Mouse (Mus musculus) gastrocnemius, adult 18-20 months (tissue): ENCODE results near the gene Timm22. TPM values are rescaled to one million over a fixed set of nuclear protein-coding genes. Genes with fewer than 3 reads are reported as not detected.
A peak's percentile ranks its signal among the peaks of the same experiment; 100 is the strongest.

Experiments
- DNase-seq: peaks from one replicate; pipeline ENCODE4 v3.0.0; 2021; ENCODE audit warnings: low spot score
- long read RNA-seq, 2 experiments: library from polyadenylated mRNA; stranded (forward); transcript quantifications; one replicate each; pipeline ENCODE4 v2.0.0; 2021
- total RNA-seq, 2 experiments: library from RNA; stranded (reverse); gene quantifications; 2 replicates each; pipeline ENCODE4 v1.2.3; 2021

Gene Timm22
- 10 to 100 TPM; 32.5 to 41.9 TPM for total RNA-seq
- long read RNA-seq, experiment 1, transcript Timm22-203 (3 exons, 362 nt) = minor isoform, 5 of 50 reads
- long read RNA-seq, experiment 1, transcript Timm22-201 (4 exons, 2,817 nt) = major isoform, 40 of 50 reads
- long read RNA-seq, experiment 1, partial matches to known transcripts = 1 of 50 reads
- long read RNA-seq, experiment 1, other reads (novel, unspliced or antisense) = 3 of 50 reads
- long read RNA-seq, experiment 2, transcript Timm22-201 (4 exons, 2,817 nt) = major isoform, 27 of 40 reads
- long read RNA-seq, experiment 2, partial matches to known transcripts = 0 of 40 reads
- long read RNA-seq, experiment 2, other reads (novel, unspliced or antisense) = 10 of 40 reads

DNA sequence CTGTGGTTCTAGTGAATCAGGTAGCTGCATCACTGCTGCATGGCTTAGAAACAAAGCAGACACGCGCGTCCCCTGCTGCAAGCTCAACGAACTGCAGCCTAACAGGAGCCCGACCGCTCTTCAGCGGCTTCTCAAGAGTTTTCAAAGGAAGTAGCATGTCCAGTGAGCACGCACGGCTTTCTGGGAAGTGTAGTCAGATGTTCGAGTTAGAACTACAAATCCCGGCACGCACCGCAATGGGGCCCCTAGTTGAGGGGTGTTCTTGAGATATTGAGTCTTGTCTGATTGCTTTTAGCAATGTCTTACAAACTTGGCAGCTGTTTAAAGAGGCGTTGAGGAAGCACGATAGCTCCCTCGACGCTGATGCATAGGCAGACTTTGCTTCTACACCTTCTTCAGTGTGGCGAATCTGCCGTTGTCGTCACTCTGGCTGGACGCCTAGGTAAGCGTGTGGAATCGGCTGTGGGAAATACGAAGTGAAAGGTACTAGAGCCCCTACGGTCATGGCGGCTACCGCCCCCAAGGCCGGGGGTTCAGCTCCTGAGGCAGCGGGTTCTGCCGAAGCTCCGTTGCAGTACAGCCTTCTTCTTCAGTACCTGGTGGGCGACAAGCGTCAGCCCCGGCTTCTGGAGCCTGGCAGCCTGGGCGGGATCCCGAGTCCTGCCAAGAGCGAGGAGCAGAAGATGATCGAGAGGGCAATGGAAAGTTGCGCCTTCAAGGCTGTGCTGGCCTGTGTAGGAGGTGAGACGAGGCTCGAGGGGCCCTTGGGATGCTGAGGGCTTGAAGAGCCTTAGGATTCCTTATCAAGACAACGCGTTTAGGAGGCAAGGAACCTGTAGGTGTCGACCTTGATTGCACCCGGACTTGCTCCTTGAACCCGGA lies at the start of gene Timm22:
Timm22 (plus strand) TSS at position 251 of the 882 bp plus-strand sequence.
- DNase-seq = peak; percentile 98

DNA sequence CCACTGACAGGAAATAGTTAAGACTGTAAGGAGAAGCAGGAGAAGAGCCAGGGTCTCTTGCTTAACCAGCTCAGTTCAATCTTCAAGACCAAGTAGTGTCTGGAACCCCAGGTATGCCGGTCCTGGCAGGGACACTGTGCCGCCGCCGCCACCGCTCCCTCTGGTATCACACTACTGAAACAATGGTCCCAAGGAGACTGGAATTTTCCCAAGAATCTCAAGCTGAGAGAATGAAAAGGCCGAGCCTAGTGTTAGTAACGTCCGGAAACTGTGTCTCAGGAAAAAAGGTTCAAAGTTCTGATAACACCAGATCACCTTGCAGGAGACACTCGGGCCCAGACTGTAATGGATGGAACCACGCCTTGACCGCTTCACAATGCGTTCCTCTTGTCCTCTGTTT lies 49.3 kb upstream of the Timm22 start:
- no peak for DNase-seq

GRCm38 (mm10) chr11:76358628-76359320 lies 48.0 kb upstream of the Timm22 start:
- no peak for DNase-seq

- DNase-seq = no peak
Measured at GRCm38 (mm10) chr11:76360255-76360654, 46.5 kb upstream of the Timm22 start.

- no peak for DNase-seq
Measured at GRCm38 (mm10) chr11:76361422-76361821, 45.3 kb upstream of the Timm22 start.

DNA sequence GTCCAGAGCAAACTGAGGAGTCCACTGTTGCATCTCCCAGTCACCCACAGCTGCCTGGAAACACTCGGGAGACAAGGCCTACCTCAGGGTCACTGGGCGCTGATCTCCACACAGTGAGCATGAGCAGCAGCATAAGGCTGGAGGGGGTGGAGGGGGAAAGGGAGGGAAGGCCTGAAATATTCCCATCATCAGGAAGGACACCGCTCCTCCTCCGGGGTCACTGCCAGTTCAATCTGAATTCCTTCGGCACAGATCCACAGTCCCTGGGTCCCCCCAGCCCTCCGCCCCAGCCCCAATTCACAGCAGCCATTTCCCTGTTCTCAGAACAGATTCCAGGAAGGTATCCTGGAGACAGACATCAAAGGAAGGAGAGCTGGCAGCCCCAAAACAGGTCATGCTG lies 43.6 kb upstream of the Timm22 start:
- no peak for DNase-seq

GRCm38 (mm10) chr11:76363636-76364035 lies 43.1 kb upstream of the Timm22 start:
- peak; percentile 44 for DNase-seq

GRCm38 (mm10) chr11:76364038-76364437 lies 42.7 kb upstream of the Timm22 start:
- no peak for DNase-seq

- DNase-seq = no peak
Measured at GRCm38 (mm10) chr11:76366720-76367119, 40.0 kb upstream of the Timm22 start.

DNA sequence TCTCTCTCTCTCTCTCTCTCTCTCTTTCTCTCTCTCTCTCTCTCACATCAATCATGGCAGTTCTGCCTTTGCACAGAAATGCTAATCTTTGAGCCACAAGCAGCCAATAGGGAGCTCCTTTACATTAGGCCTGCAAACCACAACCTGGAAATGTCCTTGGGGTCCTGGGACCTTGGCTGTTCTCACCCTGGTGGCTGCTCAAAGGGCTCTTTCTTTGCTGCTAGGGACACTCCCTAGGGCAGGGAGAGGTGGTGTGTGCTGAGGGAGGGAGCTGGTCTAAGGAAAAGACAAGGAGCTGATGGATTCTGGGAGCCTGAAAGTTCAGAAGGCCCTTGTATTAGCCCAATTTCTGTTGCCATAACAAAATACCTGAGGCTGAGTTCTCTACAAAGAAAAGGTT lies 36.3 kb upstream of the Timm22 start:
- DNase-seq = no peak

GRCm38 (mm10) chr11:76372120-76372519 lies 34.6 kb upstream of the Timm22 start:
- DNase-seq = peak; percentile 53

- DNase-seq = peak; percentile 63
Measured at GRCm38 (mm10) chr11:76372534-76372933, 34.2 kb upstream of the Timm22 start.

GRCm38 (mm10) chr11:76374491-76375185 lies 32.1 kb upstream of the Timm22 start:
- DNase-seq = peak; percentile 71

DNA sequence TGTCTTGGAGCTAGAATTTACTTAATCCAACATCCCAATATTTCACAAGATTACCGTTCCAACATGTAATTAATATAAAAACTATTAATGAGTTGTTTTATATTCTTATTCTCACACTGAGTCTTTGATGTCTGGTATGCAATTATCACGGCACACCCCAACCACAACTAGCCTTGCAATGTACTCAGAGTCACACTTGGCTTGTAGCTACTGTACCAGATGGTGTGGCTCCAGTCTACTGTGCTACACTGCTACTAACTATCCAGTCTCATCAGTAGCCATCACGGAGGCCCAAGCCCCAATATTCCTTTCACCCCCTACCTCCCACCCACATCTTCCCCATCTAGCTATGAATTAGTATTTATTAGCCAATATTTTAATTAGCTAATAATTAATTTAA lies 30.3 kb upstream of the Timm22 start:
- no peak for DNase-seq

DNA sequence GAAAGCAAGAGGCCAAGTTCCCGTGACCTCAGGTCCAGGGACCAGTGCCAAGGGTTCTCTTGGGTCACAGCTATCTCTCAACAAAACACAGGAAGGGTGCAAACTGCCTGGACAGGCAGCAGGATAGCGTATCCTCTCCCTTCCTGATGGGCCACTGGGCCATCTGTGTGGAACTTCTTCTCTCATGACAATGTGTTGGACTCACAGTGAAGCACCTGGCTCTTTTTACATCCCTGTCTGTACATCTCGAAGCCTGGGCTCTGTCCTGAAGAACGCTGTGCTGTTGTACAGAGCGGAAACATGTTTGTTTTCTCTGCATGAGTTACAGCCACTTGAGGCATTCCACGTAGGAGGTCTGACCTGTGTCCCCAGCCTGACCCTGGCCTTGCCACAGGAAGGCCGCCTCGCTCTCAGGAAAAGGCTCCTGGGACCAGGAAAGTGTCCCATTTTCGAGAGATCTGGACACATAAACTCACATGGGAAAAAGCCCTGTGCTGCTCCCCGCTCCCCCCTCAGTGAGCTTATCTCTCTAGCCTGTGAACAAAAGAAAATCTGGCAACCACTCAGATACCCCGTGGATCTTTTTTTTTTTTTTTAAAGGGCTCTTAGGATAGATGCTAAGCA lies 26.7 kb upstream of the Timm22 start:
- peak; percentile 44 for DNase-seq

- peak; percentile 72 for DNase-seq
Measured at GRCm38 (mm10) chr11:76381201-76381885, 25.4 kb upstream of the Timm22 start.

- no peak for DNase-seq
Measured at GRCm38 (mm10) chr11:76382711-76383324, 23.9 kb upstream of the Timm22 start.

DNA sequence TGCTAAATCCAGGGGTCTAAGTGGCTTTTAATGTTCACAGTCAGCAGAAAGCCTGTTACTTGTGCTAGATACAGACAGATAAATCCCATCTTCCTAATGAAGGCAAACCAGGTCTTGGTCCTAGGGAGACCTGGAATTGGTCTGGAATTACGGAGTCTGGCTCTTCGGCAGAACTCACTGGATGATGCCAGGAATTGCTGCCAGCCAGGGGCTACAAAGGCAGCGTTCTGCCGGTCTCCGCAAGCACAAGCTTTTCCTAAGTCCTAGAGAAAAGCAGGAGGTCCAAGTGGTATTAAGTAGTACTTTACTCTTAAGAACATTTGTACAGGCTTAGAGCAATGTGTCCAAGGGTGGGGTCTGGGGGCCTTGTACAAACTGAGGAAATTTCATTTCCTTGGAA lies 22.4 kb upstream of the Timm22 start:
- DNase-seq = no peak

DNA sequence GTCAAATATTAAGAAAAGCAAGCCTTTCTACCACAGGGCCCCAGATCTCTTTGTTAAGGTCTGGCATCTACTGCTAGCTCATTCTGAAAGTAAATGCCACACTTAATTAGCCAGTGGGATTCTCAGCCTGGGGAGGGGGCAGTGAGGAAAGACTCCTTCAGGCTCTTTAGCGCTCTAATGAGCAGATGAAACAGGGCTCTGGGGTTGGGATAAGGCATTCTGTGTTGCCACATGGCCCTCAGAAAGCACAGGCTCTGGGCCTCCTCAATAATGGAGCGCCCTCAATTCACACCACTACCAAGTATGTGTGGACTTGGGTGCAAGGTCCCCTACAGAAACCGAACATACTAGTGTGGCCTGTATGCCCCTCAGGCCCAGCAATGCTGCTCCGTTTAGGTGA lies 21.7 kb upstream of the Timm22 start:
- DNase-seq = no peak

- no peak for DNase-seq
Measured at GRCm38 (mm10) chr11:76385746-76386145, 21.0 kb upstream of the Timm22 start.
